Mouse (Mus musculus) mouse embryonic stem cell (cell line): ENCODE results near the gene Stoml2.

ENCODE experiments used
- in situ Hi-C, 2 experiments: fragments of 300-500 bp; cut with MboI; formaldehyde crosslinking; loops; 1 replicate in 1 of 2; 3 replicates in 1 of 2; pipeline ENCODE4 v1.14.3; 2019 to 2020; ENCODE audit warnings: low sequenced_read_pairs in 2 of 2, low pct_unique_long_range_greater_than_20kb in 1 of 2, mixed read lengths in 1 of 2; ENCODE audit not compliant: unreplicated experiment in 1 of 2

The Stoml2 gene

DNA sequence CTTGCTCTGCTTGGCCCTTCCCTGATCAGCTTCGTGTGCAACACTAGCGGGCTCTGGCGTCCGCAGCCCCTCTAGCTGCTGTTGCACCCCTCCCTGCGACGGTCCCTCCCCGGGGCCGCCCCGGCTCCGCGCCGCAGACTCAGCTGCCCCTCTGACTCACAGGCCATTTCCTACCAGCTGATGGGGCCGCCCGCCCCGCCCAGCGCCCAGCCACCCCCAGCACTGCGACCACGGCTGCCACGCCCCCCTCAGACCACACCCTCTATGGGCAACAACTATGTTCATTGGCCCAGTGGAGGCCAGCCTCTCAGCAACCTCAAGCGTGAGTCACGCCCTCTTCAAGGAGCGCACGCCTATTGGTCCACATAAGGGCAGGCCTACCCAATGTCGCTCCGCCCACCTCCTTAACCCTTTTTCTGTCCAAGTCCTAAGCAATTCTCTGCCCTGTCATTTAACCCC, 8.6 kb upstream of the Stoml2 start:
- in situ Hi-C loops, result no loop called here

DNA sequence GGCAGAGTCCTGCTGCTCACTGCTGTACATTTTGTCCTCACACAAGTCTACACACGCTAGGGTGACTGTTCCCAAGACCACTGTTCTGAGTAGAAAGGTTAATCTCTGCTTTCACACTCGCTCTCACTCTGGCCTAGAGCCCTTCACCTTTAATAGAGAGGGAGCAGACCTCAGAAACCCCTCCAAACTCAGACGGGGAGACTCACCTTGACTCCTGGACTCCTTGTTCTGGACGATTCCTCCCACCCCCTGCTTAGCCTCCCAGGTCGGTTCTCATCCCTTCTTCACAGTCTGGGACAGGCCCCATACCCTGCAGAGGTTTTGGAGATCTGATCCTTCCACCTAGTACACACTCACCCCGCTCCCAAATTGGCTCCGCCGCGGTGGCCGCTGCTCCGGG, 8.1 kb upstream of the Stoml2 start:
- in situ Hi-C loops, result no loop called here

DNA sequence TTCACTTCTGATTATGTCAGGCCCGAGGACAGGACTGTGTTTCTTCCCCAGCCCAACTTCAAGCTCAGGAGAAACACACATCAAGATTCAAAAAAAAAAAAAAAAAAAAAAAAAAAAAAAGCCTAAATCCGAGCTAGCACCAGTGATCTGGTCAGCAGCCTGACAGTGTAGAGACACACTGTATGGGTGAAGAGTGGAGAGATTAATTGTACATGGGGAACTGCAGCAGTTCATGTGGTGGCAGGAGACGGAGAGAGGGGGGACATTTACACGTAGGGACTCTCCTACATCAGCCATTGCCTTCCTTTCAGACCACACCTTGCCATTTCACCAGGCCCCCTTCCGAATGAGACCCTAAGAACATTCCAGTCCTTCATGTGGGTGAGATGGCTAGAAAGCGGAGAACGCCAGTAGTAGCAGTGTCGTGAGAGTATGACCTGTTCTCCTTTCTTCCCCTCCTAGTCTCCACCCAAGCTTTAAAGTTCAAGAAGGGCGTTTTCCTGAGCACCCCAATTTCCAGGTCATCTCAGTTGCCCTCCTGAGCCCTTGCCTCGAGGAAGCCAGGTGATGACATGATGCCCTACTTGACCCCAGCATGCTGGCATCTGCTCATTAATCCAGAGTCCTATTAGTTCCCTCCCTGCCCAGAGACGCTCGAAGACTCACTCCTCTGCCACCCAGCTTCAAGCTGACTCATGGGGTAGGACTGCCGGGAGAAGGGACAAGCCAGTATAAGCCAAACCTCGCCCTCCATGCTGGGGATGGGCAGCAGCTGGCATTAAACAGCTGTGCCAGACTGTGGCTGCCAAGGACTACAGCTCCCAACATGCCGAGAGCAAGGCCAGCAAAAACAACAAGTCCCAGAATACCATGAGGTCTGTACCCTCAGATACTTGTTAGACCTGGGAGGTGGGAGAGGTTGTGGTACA, 7.3 kb upstream of the Stoml2 start:
- in situ Hi-C loops, result no loop called here

GRCm38 (mm10) chr4:43037860-43038566, 6.5 kb upstream of the Stoml2 start:
- in situ Hi-C loops, result no loop called here

- in situ Hi-C loops, result no loop called here
These were observed 4.8 kb upstream of the Stoml2 start for GRCm38 (mm10) chr4:43036356-43036755.

DNA sequence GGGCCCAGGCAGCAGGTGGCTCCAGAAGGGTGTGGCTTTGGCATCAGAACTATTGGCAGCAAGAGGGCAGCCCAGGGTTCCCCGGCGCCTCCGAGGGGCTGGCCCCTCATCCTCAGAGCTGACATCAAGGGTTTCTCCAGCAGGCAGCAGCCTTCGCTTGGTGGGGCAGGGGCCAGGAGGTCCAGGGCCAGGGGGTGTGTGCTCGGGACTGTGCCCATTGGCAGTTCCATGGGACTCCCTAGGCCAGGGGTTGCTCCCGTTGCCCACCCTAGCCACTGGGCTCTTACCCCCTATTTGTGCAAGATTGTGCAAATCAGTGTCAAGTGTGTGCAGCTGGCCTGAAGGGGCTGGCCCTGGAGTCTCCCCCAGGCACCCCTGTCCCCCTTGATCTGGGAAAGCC, 4.3 kb upstream of the Stoml2 start:
- in situ Hi-C loops, result no loop called here

GRCm38 (mm10) chr4:43033481-43033880, 2.0 kb upstream of the Stoml2 start:
- in situ Hi-C loops, result no loop called here

DNA sequence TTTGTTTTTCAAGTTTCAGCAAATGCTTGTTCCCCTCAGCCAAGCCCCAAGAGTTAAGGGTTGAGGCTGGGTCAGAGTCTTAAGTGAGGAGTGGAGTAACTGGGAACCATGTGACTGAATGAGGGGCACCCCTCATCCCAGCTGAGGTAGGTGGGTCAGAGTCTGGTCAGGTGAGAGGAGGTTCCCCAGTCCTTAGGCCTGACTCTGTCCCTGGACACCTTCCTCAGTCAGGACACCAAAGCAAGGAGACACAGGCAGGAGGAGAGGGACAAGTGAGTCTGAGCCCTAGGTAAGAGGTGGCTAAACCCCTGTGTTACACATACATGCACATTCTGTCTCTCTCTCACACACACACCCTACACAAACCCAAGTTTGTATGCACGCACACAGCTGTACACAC, 991 bp upstream of the Stoml2 start:
- in situ Hi-C loops, result no loop called here

DNA sequence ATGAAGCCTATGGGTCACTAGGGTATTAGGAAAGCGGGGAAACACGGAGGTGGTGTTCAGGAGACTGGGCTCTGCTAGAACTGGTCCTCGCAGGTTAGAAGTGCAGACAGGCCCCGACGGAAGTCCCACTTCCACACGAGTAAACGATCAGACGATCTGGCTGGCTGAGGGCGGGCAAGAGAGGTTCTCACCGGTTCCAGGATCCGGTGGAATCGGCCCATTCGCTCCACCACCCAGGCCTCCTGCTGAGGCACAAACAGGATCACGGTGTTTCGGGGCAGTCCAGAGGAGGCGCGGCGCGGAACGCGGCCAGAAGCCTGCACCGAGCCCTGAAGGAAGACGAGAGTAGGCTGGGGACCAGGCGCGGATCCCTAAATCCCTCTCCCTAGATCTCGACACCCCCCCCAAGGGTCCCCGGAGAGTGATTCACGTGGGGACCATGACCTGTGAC, 705 bp downstream of the Stoml2 start:
- in situ Hi-C loops, result no loop called here

DNA sequence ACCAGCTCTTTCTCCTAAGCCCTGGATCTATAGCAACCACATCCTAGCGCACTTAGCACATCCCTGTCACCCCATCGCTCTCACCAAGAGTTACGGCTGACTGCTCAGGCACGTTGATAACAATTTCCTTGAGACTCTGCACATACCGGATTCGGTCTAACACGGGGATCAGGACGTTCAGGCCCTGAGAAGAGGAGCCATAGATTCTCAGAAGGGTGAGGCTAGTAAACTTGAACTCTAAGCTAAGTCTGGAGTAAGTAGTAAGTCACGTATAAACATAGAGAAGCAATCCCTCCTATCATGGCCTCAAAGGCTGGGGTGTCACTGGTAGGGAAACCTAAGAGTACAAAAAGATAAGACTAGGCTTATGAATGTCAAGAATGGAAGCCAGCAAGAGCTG, 1.2 kb downstream of the Stoml2 start:
- in situ Hi-C loops, result no loop called here

GRCm38 (mm10) chr4:43029749-43030148, 1.8 kb downstream of the Stoml2 start:
- in situ Hi-C loops, result no loop called here

GRCm38 (mm10) chr4:43029121-43029520, 2.4 kb downstream of the Stoml2 start:
- in situ Hi-C loops, result no loop called here

DNA sequence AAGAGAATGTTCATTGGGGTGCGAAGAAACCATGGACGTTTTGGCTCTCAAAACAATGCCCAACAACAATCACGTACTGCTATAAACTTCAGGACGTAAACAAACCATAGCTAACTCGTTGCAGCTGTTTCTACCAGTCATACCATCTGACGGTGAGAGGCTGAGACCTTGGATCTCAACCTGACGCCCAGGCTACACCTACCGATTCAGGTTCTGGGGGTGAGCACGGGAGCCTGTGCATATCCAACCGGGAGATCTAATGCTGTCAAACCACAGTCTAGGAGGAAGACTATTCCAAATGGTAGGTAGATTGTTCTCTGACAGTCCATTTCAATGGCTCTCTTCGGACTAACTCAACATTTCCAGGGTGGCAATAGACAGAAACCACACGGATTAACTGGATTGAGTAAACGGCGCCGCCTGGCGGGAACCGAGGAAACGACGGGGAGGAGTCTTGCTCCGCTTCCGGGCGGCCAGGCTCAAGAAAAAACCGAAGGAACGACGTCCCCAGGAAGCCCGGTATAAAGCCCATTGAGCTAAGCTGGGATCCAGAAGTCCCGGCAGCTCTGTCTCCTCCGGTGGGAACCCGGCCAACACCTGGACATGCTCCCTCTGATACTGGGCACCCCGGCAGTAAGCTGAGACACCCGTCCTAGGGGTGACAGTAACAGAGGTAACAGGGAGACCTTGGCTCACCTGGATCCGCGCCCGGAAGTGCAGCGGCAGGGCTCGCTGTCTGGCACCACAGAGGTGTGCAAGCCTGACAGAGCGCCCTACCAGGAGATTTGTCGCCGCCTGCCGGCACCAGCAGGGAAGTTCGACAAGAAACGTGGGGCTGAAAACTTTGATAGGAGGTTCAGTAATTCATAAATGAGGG, 6.2 kb downstream of the Stoml2 start, which contains the start of gene Pigo:
Pigo (minus strand) TSS at position 736 of the 877 bp plus-strand sequence.
- in situ Hi-C loops, result no loop called here

- in situ Hi-C loops, result no loop called here
These were observed 6.8 kb downstream of the Stoml2 start for GRCm38 (mm10) chr4:43024673-43025072.

DNA sequence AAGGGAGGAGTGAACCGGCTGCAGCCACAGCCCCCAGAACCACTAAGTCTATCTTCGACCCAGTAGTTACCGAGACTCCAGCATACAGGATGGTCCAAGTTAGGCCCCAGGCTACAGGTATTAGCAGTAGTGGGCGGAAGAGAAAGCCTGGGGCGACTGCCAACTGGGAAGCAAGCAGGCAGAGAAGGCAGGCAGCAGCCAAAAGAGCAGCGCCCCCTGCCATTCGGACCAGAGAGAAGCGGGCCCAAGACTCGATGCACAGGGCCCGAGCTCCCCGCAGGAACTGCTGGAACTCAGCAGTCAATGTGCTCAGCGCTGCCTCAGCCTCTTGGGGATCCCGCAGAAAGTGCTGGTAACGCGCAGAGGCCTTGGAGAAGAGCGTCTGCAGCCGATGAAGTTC, 10.2 kb downstream of the Stoml2 start:
- in situ Hi-C loops, result no loop called here

- in situ Hi-C loops, result no loop called here
These were observed 10.6 kb downstream of the Stoml2 start for GRCm38 (mm10) chr4:43020876-43021275.

- in situ Hi-C loops, result no loop called here
These were observed 11.7 kb downstream of the Stoml2 start for GRCm38 (mm10) chr4:43019641-43020465.

DNA sequence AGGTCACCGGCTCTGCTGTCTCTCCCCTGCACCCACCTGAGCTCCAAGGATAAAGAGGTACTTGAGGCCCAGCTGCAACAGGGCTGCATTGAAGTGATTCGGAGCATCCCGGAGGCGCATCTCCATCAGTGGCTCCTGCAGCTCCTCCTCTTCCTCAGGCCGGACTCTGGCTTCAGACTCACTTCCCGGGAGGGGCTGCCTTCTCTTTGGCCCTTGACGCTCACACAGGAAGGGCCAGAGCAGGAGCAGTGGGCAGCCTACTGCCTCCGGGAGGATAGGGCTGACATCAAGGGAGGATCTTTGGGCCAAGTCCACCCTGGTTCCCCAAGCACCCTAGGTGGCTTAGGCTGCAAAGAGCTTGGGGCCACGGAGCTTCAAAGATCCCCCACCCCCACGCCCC, 12.3 kb downstream of the Stoml2 start:
- in situ Hi-C loops, result no loop called here
